Mouse (Mus musculus): Measurements from ENCODE around the gene Skiv2l. TPM values are rescaled to one million over a fixed set of nuclear protein-coding genes. Genes with fewer than 3 reads are reported as not detected.

Skiv2l gene
- total RNA-seq, 2 experiments from 2014 or later: 68.5 to 74.7 TPM

DNA sequence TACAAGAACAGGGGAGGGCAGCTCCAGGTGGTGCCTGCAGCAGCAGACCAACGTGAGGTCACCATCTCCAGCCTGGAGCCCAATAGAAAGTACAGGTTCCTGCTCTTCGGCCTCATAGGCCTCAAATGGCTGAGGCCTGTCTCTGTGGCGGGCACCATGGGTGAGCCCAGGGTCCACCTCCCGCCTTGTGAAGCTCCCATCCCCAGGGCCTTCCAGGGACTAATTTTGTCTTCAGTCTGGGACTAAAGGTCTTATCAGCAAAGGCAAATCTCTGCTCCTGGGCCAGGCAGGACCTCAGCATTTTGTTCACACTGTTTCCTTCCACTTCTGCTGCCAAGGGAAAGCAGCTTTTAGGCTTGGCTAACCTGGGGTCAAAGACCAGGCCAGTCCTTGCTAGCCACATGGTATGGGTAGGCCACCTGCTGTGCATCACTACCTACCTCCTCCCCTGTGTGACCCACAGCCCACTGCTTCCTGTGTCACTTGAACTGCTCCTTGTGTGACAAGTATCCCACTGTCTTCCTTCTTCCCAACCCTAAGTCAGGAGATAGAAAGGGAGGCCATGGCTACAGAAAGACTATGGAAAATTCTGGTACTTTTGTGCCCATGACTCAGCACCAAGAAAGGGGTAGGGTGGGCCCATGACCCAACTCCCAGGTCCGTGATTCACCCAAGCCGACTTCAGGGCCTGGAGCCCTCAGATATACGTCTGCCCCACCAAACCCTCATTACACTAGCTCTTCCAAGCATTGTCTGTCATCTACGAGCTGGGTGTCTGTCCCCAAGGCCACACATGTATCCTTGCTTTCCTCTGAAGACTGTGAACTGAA is 53.5 kb downstream of the Skiv2l start:
- intact Hi-C loops (cut with DNase I): no loop called here
- no peak for DNase-seq

DNA sequence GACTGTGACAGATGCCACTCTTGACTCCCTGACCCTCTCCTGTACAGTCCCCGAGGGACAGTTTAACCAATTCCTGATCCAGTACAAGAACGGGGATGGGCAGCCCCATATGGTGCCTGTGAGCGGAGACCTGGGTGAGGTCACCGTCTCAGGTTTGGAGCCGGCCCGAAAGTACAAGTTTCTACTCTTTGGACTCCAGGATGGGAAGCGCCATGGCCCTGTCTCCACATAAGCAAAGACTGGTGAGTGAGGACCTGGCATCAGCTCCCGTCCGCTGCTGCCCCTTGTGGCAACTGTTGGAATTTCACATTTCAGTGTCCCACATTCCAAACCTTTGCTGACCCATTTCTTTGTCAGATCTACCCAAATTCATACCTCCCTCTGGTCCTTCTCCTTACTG is 54.4 kb downstream of the Skiv2l start:
- peak; percentile 42 for DNase-seq
- intact Hi-C loops (cut with DNase I): no loop called here

DNA sequence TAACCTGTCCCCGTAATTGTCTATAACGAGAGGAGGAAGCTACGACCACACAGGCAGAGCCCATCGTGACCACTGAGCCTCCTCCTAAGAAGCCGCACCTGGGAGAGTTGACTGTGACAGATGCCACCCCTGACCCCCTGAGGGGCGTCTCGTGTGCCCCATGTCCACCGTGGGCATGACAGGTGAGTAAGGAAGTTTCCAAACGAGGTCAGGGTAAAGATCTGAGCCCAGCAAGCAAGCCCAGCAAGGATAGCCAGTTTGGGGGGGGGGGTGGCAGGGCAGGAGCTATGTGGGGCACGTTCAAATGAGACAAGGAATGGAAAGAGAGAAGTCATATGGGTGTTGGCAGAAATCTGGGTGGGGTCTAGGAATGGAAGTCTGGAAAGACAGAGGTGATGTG is 55.0 kb downstream of the Skiv2l start:
- no peak for DNase-seq
- intact Hi-C loops (cut with DNase I): no loop called here

Small RNA genes within 50 kb of the gene (microRNA-seq; reads per million reads assigned to microRNA genes)
- 1.5 reads per million for gene Mir6970
- gene Mir6971: 5.4 reads per million, percentile 13 among the genes with 10 or more reads in this experiment
- gene Mir6972: not detected

Other genes starting within 250 kb of the Skiv2l start
- gene Rnf5, start 246.5 kb downstream of the Skiv2l start, total RNA-seq (2021): 100 to 1,000 TPM; 106 to 109 TPM
- 100 to 1,000 TPM; 145 to 154 TPM for gene Agpat1, start 245.9 kb downstream of the Skiv2l start, total RNA-seq (2021)
- 1 to 10 TPM; 4.9 to 5.9 TPM for gene Egfl8, start 234.2 kb downstream of the Skiv2l start, total RNA-seq (2021)
- 10 to 100 TPM; 30.3 to 32.7 TPM for gene Ppt2, start 221.7 kb downstream of the Skiv2l start, total RNA-seq (2021)
- 10 to 100 TPM; 78.2 to 81.9 TPM for gene Prrt1, start 220.7 kb downstream of the Skiv2l start, total RNA-seq (2021)
- 10 to 100 TPM in 1 of 2 experiments, 1 to 10 TPM in 1; 7.9 to 10.5 TPM for gene Fkbpl, start 205.4 kb downstream of the Skiv2l start, total RNA-seq (2021)
- 10 to 100 TPM; 72.8 to 75.4 TPM for gene Atf6b, start 203.1 kb downstream of the Skiv2l start, total RNA-seq (2021)
- gene Tnxb, start 179.7 kb downstream of the Skiv2l start, total RNA-seq (2021): 1 to 10 TPM; 1.9 to 2.2 TPM
- gene C4b, start 106.3 kb downstream of the Skiv2l start, total RNA-seq (2021): 1 to 10 TPM; 4.4 TPM
- gene Cyp21a1, start 45.6 kb downstream of the Skiv2l start, total RNA-seq (2021): not detected
- 10 to 100 TPM; 47.9 to 48.2 TPM for gene Stk19, start 13.3 kb downstream of the Skiv2l start, total RNA-seq (2021)
- 10 to 100 TPM; 33.8 to 38.1 TPM for gene Dxo, start 13.2 kb downstream of the Skiv2l start, total RNA-seq (2021)
- 10 to 100 TPM; 31.7 to 32.8 TPM for gene Nelfe, start 181 bp upstream of the Skiv2l start, total RNA-seq (2021)
- under 1 TPM; 0.28 to 0.66 TPM for gene Cfb, start 12.3 kb upstream of the Skiv2l start, total RNA-seq (2021)
- gene Zbtb12, start 29.3 kb upstream of the Skiv2l start, total RNA-seq (2021): 10 to 100 TPM; 35.4 to 38.3 TPM
- not detected for gene Gm20547, start 31.8 kb upstream of the Skiv2l start, total RNA-seq (2021)
- 1 to 10 TPM; 2.1 to 3.2 TPM for gene C2, start 48.1 kb upstream of the Skiv2l start, total RNA-seq (2021)
- gene Ehmt2, start 48.3 kb upstream of the Skiv2l start, total RNA-seq (2021): 100 to 1,000 TPM; 232 to 251 TPM
- gene Slc44a4, start 64.3 kb upstream of the Skiv2l start, total RNA-seq (2021): under 1 TPM in 1 of 2 experiments, not detected in 1; 0.20 TPM
- gene Neu1, start 81.0 kb upstream of the Skiv2l start, total RNA-seq (2021): 10 to 100 TPM; 18.8 to 19.1 TPM
- 1 to 10 TPM; 1.6 to 2.3 TPM for gene Hspa1b, start 109.0 kb upstream of the Skiv2l start, total RNA-seq (2021)
- gene Gm20481, start 119.7 kb upstream of the Skiv2l start, total RNA-seq (2021): not detected
- 1 to 10 TPM; 3.1 to 5.2 TPM for gene Hspa1a, start 121.9 kb upstream of the Skiv2l start, total RNA-seq (2021)
- gene Hspa1l, start 122.5 kb upstream of the Skiv2l start, total RNA-seq (2021): under 1 TPM in 1 of 2 experiments, not detected in 1; 0.22 TPM
- gene Lsm2, start 131.7 kb upstream of the Skiv2l start, total RNA-seq (2021): 10 to 100 TPM; 35.9 to 38.5 TPM
- gene Vars, start 150.8 kb upstream of the Skiv2l start, total RNA-seq (2021): 10 to 100 TPM; 91.0 to 94.3 TPM
- gene Vwa7, start 166.4 kb upstream of the Skiv2l start, total RNA-seq (2021): under 1 TPM; 0.12 to 0.16 TPM
- under 1 TPM; 0.98 to 0.99 TPM for gene Sapcd1, start 177.8 kb upstream of the Skiv2l start, total RNA-seq (2021)
- 1 to 10 TPM; 2.0 to 3.2 TPM for gene Msh5, start 196.5 kb upstream of the Skiv2l start, total RNA-seq (2021)
- 10 to 100 TPM; 20.2 to 20.3 TPM for gene Clic1, start 199.8 kb upstream of the Skiv2l start, total RNA-seq (2021)
- 100 to 1,000 TPM; 101 to 115 TPM for gene Ddah2, start 208.8 kb upstream of the Skiv2l start, total RNA-seq (2021)
- not detected for gene Ly6g6c, start 215.2 kb upstream of the Skiv2l start, total RNA-seq (2021)
- not detected for gene Mpig6b, start 216.0 kb upstream of the Skiv2l start, total RNA-seq (2021)
- 1 to 10 TPM; 2.8 to 3.4 TPM for gene Ly6g6e, start 226.7 kb upstream of the Skiv2l start, total RNA-seq (2021)
- gene Ly6g6d, start 227.9 kb upstream of the Skiv2l start, total RNA-seq (2021): not detected
- not detected for gene Ly6g6f, start 235.4 kb upstream of the Skiv2l start, total RNA-seq (2021)
- gene Abhd16a, start 239.1 kb upstream of the Skiv2l start, total RNA-seq (2021): 10 to 100 TPM; 66.7 to 73.6 TPM

Data from left cerebral cortex, postnatal 4 days (tissue).